Mouse (Mus musculus): ENCODE measurements at regions not wholly inside any gene's neighbourhood (a gene's known extent, or its start where the extent isn't known, plus 50 kb on each side); places are given as distances from the start of the nearest gene placed in this dataset.

- TF ChIP-seq POLR2A (IDR thresholded peaks at IDR 0.05; ENCODE audit: control insufficient read depth, extremely low read depth, insufficient read depth, low read length, poor library complexity) (no peak), CTCF (IDR thresholded peaks at IDR 0.05; ENCODE audit: borderline replicate concordance, control insufficient read depth, extremely low read depth, insufficient read depth, low read length, poor library complexity) (no peak)
- no peak for DNase-seq
- Histone ChIP-seq H3K36me3 (ENCODE audit: control insufficient read depth, insufficient read depth, low read length) (no peaks in the 10 kb centered on the region), H3K4me1 (replicated peaks; ENCODE audit: control insufficient read depth, insufficient read depth, low read length) (no peaks in the 10 kb centered on the region), H3K27me3 (ENCODE audit: control insufficient read depth, insufficient read depth, low read length) (no peaks in the 10 kb centered on the region), H3K27ac (ENCODE audit: control insufficient read depth, insufficient read depth, low read length) (no peak overlapping the region), H3K4me3 (ENCODE audit: control insufficient read depth, insufficient read depth, low read length) (no peak overlapping the region)
These were observed 293.3 kb upstream of the Dpp10 start for GRCm38 (mm10) chr1:124338648-124339047.

GRCm38 (mm10) chr1:124332294-124332693, 286.9 kb upstream of the Dpp10 start:
- H3K27ac ChIP-seq (ENCODE audit: control insufficient read depth, insufficient read depth, low read length), result no peak overlapping the region
- H3K4me1 ChIP-seq (replicated peaks; ENCODE audit: control insufficient read depth, insufficient read depth, low read length), result no peaks in the 10 kb centered on the region
- H3K4me3 ChIP-seq (ENCODE audit: control insufficient read depth, insufficient read depth, low read length), result no peak overlapping the region
- 86% methylated on average over 3 of the region's 3 CpGs for WGBS
- no peaks in the 10 kb centered on the region for H3K36me3 ChIP-seq (ENCODE audit: control insufficient read depth, insufficient read depth, low read length)
- TF ChIP-seq POLR2A (IDR thresholded peaks at IDR 0.05; ENCODE audit: control insufficient read depth, extremely low read depth, insufficient read depth, low read length, poor library complexity) (no peak), CTCF (IDR thresholded peaks at IDR 0.05; ENCODE audit: borderline replicate concordance, control insufficient read depth, extremely low read depth, insufficient read depth, low read length, poor library complexity) (no peak)
- no peaks in the 10 kb centered on the region for H3K27me3 ChIP-seq (ENCODE audit: control insufficient read depth, insufficient read depth, low read length)
- no peak for DNase-seq

Data from thymus, adult 2 months (tissue).